Mouse (Mus musculus): ENCODE measurements at regions not wholly inside any gene's neighbourhood (a gene's known extent, or its start where the extent isn't known, plus 50 kb on each side); places are given as distances from the start of the nearest gene placed in this dataset.

GRCm38 (mm10) chr4:27715696-27716095 is 1097.2 kb upstream of the Epha7 start:
- TF ChIP-seq CTCF (IDR thresholded peaks at IDR 0.05; ENCODE audit: borderline replicate concordance, insufficient read depth, low read depth, low read length) (no peak), POLR2A (IDR thresholded peaks at IDR 0.05; ENCODE audit: borderline replicate concordance, insufficient read depth, low read length) (no peak)

Measured in cerebellum, adult 2 months (tissue).